Mouse (Mus musculus) MEL (cell line): ENCODE measurements around the gene Gga3. TPM values are rescaled to one million over a fixed set of nuclear protein-coding genes. Genes with fewer than 3 reads are reported as not detected.
A peak's percentile ranks its signal among the peaks of the same experiment; 100 is the strongest.

Experiments
- DNase-seq: peaks from one replicate; pipeline ENCODE4 v3.0.0; 2011; ENCODE audit warnings: low read depth, low spot score
- H3K27ac ChIP-seq: 2 replicates; pipeline ENCODE4 v1.5.1; 2012; ENCODE audit warnings: low read depth, mild to moderate bottlenecking, control low read depth, low read length, moderate library complexity; ENCODE audit not compliant: control insufficient read depth
- H3K27me3 ChIP-seq, 2 experiments: fragments of 150-350 bp in 1 of 2; sonication (generic) in 1 of 2; 2 replicates each; pipeline ENCODE4 v1.6.1; 2012; ENCODE audit warnings: low read length in 2 of 2, mild to moderate bottlenecking in 2 of 2, improper control_type of control experiment in 1 of 2, moderate library complexity in 1 of 2; ENCODE audit not compliant: insufficient read depth in 2 of 2, control insufficient read depth in 1 of 2
- H3K36me3 ChIP-seq, 2 experiments: 2 replicates each; pipeline ENCODE4 v1.6.1; 2012 to 2014; ENCODE audit warnings: low read length in 2 of 2, improper control_type of control experiment in 1 of 2, inconsistent platforms in 1 of 2, mild to moderate bottlenecking in 1 of 2; ENCODE audit not compliant: insufficient read depth in 2 of 2, control insufficient read depth in 1 of 2
- H3K4me1 ChIP-seq, 2 experiments: fragments of 150-350 bp in 1 of 2; sonication (generic) in 1 of 2; 2 replicates each; pipeline ENCODE4 v1.6.1; 2012; ENCODE audit warnings: low read length in 2 of 2, improper control_type of control experiment in 1 of 2, mild to moderate bottlenecking in 1 of 2; ENCODE audit not compliant: insufficient read depth in 2 of 2, control insufficient read depth in 1 of 2
- H3K4me3 ChIP-seq, 2 experiments: fragments of 150-350 bp in 1 of 2; sonication (generic) in 1 of 2; 2 replicates each; pipeline ENCODE4 v1.5.1; 2012; ENCODE audit warnings: low read depth in 2 of 2, low read length in 2 of 2, mild to moderate bottlenecking in 2 of 2, moderate library complexity in 2 of 2, control low read depth in 1 of 2, improper control_type of control experiment in 1 of 2; ENCODE audit not compliant: control insufficient read depth in 1 of 2, insufficient read depth in 1 of 2
- H3K79me2 ChIP-seq: 2 replicates; pipeline ENCODE4 v1.6.1; 2012; ENCODE audit warnings: mild to moderate bottlenecking, low read length, moderate library complexity; ENCODE audit not compliant: control insufficient read depth, poor library complexity, insufficient read depth
- H3K9ac ChIP-seq: 2 replicates; pipeline ENCODE4 v1.6.1; 2012; ENCODE audit warnings: low read depth, mild to moderate bottlenecking, control low read depth, low read length, moderate library complexity; ENCODE audit not compliant: control insufficient read depth, poor library complexity, severe bottlenecking
- H3K9me3 ChIP-seq: fragments of 150-350 bp; sonication (generic); replicated peaks from 2 replicates; pipeline ENCODE4 v1.6.1; 2012; ENCODE audit warnings: mild to moderate bottlenecking, low read length, improper control_type of control experiment, moderate library complexity; ENCODE audit not compliant: insufficient read depth
- BHLHE40 ChIP-seq: IDR thresholded peaks from 2 replicates; pipeline ENCODE4 v1.6.1; 2012; ENCODE audit warnings: low read depth, mild to moderate bottlenecking, inconsistent platforms, low read length, improper control_type of control experiment, borderline replicate concordance
- CHD1 ChIP-seq: IDR thresholded peaks from 2 replicates; pipeline ENCODE4 v1.6.1; 2012; ENCODE audit warnings: low read depth, mild to moderate bottlenecking, inconsistent platforms, low read length, improper control_type of control experiment
- CHD2 ChIP-seq: IDR thresholded peaks from 2 replicates; pipeline ENCODE4 v1.6.1; 2011; ENCODE audit warnings: low read length, improper control_type of control experiment
- E2F4 ChIP-seq: IDR thresholded peaks from 2 replicates; pipeline ENCODE4 v1.6.1; 2011; ENCODE audit warnings: low read depth, low read length, improper control_type of control experiment, borderline replicate concordance
- EP300 ChIP-seq, 2 experiments: IDR thresholded peaks; 2 replicates each; pipeline ENCODE4 v1.6.1; 2011; ENCODE audit warnings: improper control_type of control experiment in 2 of 2, low read length in 2 of 2, low read depth in 1 of 2, mild to moderate bottlenecking in 1 of 2
- GATA1 ChIP-seq: IDR thresholded peaks from 2 replicates; pipeline ENCODE4 v1.6.1; 2011; ENCODE audit warnings: low read depth, low read length, improper control_type of control experiment
- HCFC1 ChIP-seq: IDR thresholded peaks from 2 replicates; pipeline ENCODE4 v1.6.1; 2012; ENCODE audit warnings: low read depth, mild to moderate bottlenecking, inconsistent platforms, low read length, improper control_type of control experiment, moderate library complexity
- MAX ChIP-seq: IDR thresholded peaks from 2 replicates; pipeline ENCODE4 v1.6.1; 2011; ENCODE audit warnings: low read length, improper control_type of control experiment
- MAZ ChIP-seq: IDR thresholded peaks from 2 replicates; pipeline ENCODE4 v1.6.1; 2012; ENCODE audit warnings: low read depth, mild to moderate bottlenecking, inconsistent platforms, low read length, improper control_type of control experiment
- MEF2A ChIP-seq: IDR thresholded peaks from 2 replicates; pipeline ENCODE4 v1.6.1; 2014; ENCODE audit warnings: low read depth, mild to moderate bottlenecking, inconsistent platforms, low read length, improper control_type of control experiment; ENCODE audit not compliant: poor library complexity, insufficient replicate concordance, severe bottlenecking; ENCODE audit errors: extremely low read depth
- MYB ChIP-seq: IDR thresholded peaks from 2 replicates; pipeline ENCODE4 v1.6.1; 2011; ENCODE audit warnings: mild to moderate bottlenecking, low read depth, low read length, improper control_type of control experiment
- MYC ChIP-seq: IDR thresholded peaks from 2 replicates; pipeline ENCODE4 v1.6.1; 2011; ENCODE audit warnings: low read depth, mild to moderate bottlenecking, low read length, improper control_type of control experiment, moderate library complexity
- NRF1 ChIP-seq: IDR thresholded peaks from 2 replicates; pipeline ENCODE4 v1.6.1; 2014; ENCODE audit warnings: low read depth, mild to moderate bottlenecking, inconsistent platforms, low read length, improper control_type of control experiment, moderate library complexity; ENCODE audit not compliant: poor library complexity, insufficient read depth, severe bottlenecking
- POLR2A ChIP-seq, 2 experiments: IDR thresholded peaks; 2 replicates each; pipeline ENCODE4 v1.6.1; 2011 to 2012; ENCODE audit warnings: low read length in 2 of 2, mild to moderate bottlenecking in 2 of 2, control low read depth in 1 of 2, improper control_type of control experiment in 1 of 2, low read depth in 1 of 2, moderate library complexity in 1 of 2; ENCODE audit not compliant: control insufficient read depth in 1 of 2, insufficient read depth in 1 of 2, poor library complexity in 1 of 2
- POLR2AphosphoS2 ChIP-seq: IDR thresholded peaks from 2 replicates; pipeline ENCODE4 v1.6.1; 2011; ENCODE audit warnings: low read length, improper control_type of control experiment
- POLR2AphosphoS5 ChIP-seq: IDR thresholded peaks from 2 replicates; pipeline ENCODE4 v1.6.1; 2012; ENCODE audit warnings: low read depth, borderline replicate concordance, mild to moderate bottlenecking, inconsistent platforms, low read length, moderate library complexity, mixed read lengths
- RAD21 ChIP-seq: IDR thresholded peaks from 2 replicates; pipeline ENCODE4 v1.6.1; 2011; ENCODE audit warnings: mild to moderate bottlenecking, low read depth, low read length, improper control_type of control experiment
- SIN3A ChIP-seq: IDR thresholded peaks from 2 replicates; pipeline ENCODE4 v1.6.1; 2012; ENCODE audit warnings: low read length, improper control_type of control experiment, inconsistent platforms
- TCF12 ChIP-seq: IDR thresholded peaks from 2 replicates; pipeline ENCODE4 v1.6.1; 2014; ENCODE audit warnings: low read depth, mild to moderate bottlenecking, inconsistent platforms, low read length, improper control_type of control experiment, moderate library complexity
- ZMIZ1 ChIP-seq: IDR thresholded peaks from 2 replicates; pipeline ENCODE4 v1.6.1; 2012; ENCODE audit warnings: low read depth, mild to moderate bottlenecking, inconsistent platforms, low read length, improper control_type of control experiment, moderate library complexity
- ZNF384 ChIP-seq: IDR thresholded peaks from 2 replicates; pipeline ENCODE4 v1.6.1; 2012; ENCODE audit warnings: low read depth, mild to moderate bottlenecking, inconsistent platforms, low read length, improper control_type of control experiment
- polyA plus RNA-seq, 2 experiments: library from polyadenylated mRNA; stranded (reverse) in 1 of 2; unstranded in 1 of 2; fragments of >175 nt in 1 of 2; fragments of >200 nt in 1 of 2; gene quantifications; 2 replicates each; pipeline versions ENCODE4 v1.2.1 to v1.2.4; 2012; ENCODE audit warnings: low replicate concordance in 2 of 2, low read depth in 1 of 2; ENCODE audit not compliant: insufficient read length in 2 of 2, insufficient read depth in 1 of 2, missing spikeins in 1 of 2
- total RNA-seq: library from RNA; depleted of rRNA; stranded (reverse); fragments of 300-350 nt; gene quantifications from 2 replicates; pipeline ENCODE4 v1.2.3, GENCODE M21; 2012

Gene Gga3
- total and polyA plus RNA-seq, 3 experiments = 28.6 to 59.9 TPM; not detected in 1

- Histone ChIP-seq H3K9me3 (no peaks in the 10 kb centered on the region), H3K27me3 (no peaks in the 10 kb centered on the region), H3K79me2 (peaks cover 49% of the 10 kb centered on the region), H3K4me1 (peaks cover 9 to 27% of the 10 kb centered on the region in 2 experiments), H3K27ac (peak overlapping the region; percentile 82), H3K36me3 (peaks cover 37 to 45% of the 10 kb centered on the region in 2 experiments), H3K4me3 (peak overlapping the region; percentile 89 to 94), H3K9ac (peak overlapping the region; percentile 81)
- TF ChIP-seq GATA1 = no peak
- peak; percentile 25; the same call in 1 of the 2 replicates for TF ChIP-seq MAX
- no peak for TF ChIP-seq ZMIZ1
- 0 out of 2 replicates have a peak, but pooled peaks have one; percentile 27 for TF ChIP-seq HCFC1
- TF ChIP-seq SIN3A = peak; percentile 5; the same call in 1 of the 2 replicates
- no peak for TF ChIP-seq CHD2
- 0 out of 2 replicates have a peak, but pooled peaks have one; percentile 13 for TF ChIP-seq TCF12
- TF ChIP-seq POLR2A (IDR thresholded peaks at IDR 0.05; ENCODE audit: control insufficient read depth in 1 of 2, insufficient read depth in 1 of 2, low read depth in 1 of 2, low read length in 2 of 2, poor library complexity in 1 of 2) = peak; percentile 0 to 4; a peak in 1 of 4 replicates
- peak; percentile 72 for DNase-seq
Observed at GRCm38 (mm10) chr11:115535401-115536037, 68.3 kb downstream of the Gga3 start.

GRCm38 (mm10) chr11:115534759-115535371, 69.0 kb downstream of the Gga3 start:
- Histone ChIP-seq H3K4me3 (peak overlapping the region; percentile 89 to 94), H3K79me2 (peaks cover 52% of the 10 kb centered on the region), H3K9me3 (no peaks in the 10 kb centered on the region), H3K27ac (peak overlapping the region; percentile 37), H3K4me1 (peaks cover 9 to 27% of the 10 kb centered on the region in 2 experiments), H3K9ac (peak overlapping the region; percentile 81), H3K36me3 (peaks cover 38 to 45% of the 10 kb centered on the region in 2 experiments), H3K27me3 (no peaks in the 10 kb centered on the region)
- DNase-seq = peak; percentile 57
- TF ChIP-seq ZNF384 = peak; percentile 82
- peak; percentile 4; the same call in 1 of the 2 replicates for TF ChIP-seq MYC
- no peak for TF ChIP-seq EP300 (IDR thresholded peaks at IDR 0.05; ENCODE audit: low read depth in 1 of 2, low read length in 2 of 2)
- no peak for TF ChIP-seq NRF1
- TF ChIP-seq CHD1 = 0 out of 2 replicates have a peak, but pooled peaks have one; percentile 37
- TF ChIP-seq POLR2AphosphoS5 = no peak
- TF ChIP-seq POLR2A (IDR thresholded peaks at IDR 0.05; ENCODE audit: control insufficient read depth in 1 of 2, insufficient read depth in 1 of 2, low read depth in 1 of 2, low read length in 2 of 2, poor library complexity in 1 of 2) = 0 out of 4 replicates have a peak, but pooled peaks of 1 of the 2 experiments have one; percentile 6
- peak; percentile 40 for TF ChIP-seq SIN3A
- no peak for TF ChIP-seq MYB
- TF ChIP-seq BHLHE40 = no peak
- no peak for TF ChIP-seq ZMIZ1
- 0 out of 2 replicates have a peak, but pooled peaks have one; percentile 9 for TF ChIP-seq POLR2AphosphoS2
- TF ChIP-seq MAX = no peak
- TF ChIP-seq RAD21 = no peak
- TF ChIP-seq MAZ = no peak
- TF ChIP-seq E2F4 = no peak
- no peak for TF ChIP-seq MEF2A
